Mouse (Mus musculus): ENCODE results near the gene Epha1.

DNA sequence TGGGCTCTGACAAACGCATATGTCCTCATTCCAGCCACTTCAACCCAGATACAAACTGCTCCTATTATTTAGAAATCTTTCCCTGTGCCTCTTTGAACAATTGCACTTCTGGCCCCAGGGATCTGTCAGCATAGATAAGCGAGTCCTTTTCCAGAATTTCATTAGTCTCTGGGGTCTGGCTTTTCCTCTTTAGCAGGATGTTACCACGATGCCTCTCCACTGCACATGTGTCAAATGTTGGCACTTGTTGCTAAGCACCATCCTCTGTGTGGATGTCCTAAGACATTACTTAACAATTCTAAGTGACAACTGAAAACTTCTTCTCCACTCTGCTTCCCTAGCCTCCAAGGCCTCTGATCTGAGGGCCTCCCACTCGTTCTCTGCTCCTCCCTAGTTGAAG lies 2.9 kb upstream of the Epha1 start:
- TF ChIP-seq EP300 (IDR thresholded peaks at IDR 0.05; ENCODE audit: low read depth) = no peak
- TF ChIP-seq CTCF (IDR thresholded peaks at IDR 0.05; ENCODE audit: low read depth) = no peak
